Mouse (Mus musculus): ENCODE data around the gene Syne4. TPM values are rescaled to one million over a fixed set of nuclear protein-coding genes. Genes with fewer than 3 reads are reported as not detected.

Gene Syne4
- polyA plus RNA-seq, 1 experiment from 2014 or later = 14.8 TPM

DNA sequence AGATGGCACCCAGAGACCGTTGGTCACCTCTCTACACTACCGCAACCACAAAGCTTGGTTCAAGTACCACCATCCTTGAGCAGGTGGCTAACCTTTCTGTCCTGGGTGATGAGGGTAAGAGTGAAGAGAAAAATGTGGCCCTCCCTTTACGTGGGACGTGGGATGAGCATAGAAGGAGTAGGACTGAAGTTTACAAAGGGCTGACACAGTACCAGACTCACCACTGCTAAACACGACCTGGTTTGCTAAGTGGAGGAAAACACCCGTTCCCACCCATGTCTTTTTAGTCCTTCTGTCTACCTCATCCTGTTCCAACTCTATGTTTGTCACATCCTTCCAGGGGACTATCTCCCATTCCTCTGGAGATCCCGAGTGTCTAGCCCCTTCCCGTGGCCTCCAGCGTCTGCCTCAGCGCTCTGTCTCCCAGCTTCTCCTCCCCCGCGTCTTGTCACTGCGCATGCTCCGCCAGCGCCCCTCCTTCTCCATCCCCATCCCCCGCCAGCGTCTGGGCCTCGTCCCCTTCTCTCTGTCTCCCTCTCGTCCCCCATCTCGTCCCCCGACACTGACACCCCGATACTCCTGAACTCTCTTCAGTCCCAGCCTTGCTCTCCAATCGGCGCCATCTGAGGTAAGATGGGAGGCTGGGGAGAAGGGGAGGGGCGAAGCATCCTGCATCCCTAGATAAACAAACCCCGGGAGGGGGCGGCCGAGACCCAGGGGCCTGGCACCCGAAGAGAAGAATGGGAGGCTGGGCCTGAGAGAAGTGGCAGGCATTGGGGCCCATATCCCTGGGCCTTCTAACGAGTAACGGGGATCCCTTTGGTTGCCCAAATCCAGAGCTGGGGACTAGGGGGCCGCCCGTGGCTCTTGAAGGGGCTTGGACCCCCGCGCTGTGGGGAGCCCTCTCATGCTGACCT lies 23.1 kb upstream of the Syne4 start, which contains the start of gene Clip3:
TSS of gene Clip3 (plus strand) at position 514 of the 917 bp plus-strand sequence.
- 7% methylated on average over 33 of the region's 35 CpGs for WGBS

GRCm38 (mm10) chr7:30293795-30294194 lies 20.8 kb upstream of the Syne4 start:
- H3K4me2 ChIP-seq (ENCODE audit: low read length) = no peak overlapping the region
- H3K9ac ChIP-seq (ENCODE audit: low read depth, low read length) = no peak overlapping the region
- ATAC-seq = no peak
- no peaks in the 10 kb centered on the region for H3K27me3 ChIP-seq (replicated peaks; ENCODE audit: control insufficient read depth, insufficient read depth, low read length)
- no peak overlapping the region for H3K4me3 ChIP-seq (ENCODE audit: low read length)
- no peak overlapping the region for H3K27ac ChIP-seq (ENCODE audit: low read depth, low read length)
- no peaks in the 10 kb centered on the region for H3K9me3 ChIP-seq (ENCODE audit: control insufficient read depth, low read length)
- H3K36me3 ChIP-seq (ENCODE audit: control insufficient read depth, insufficient read depth, low read length) = peaks cover 31% of the 10 kb centered on the region
- WGBS = 71% methylated on average over 13 of the region's 13 CpGs
- peaks cover 29% of the 10 kb centered on the region for H3K4me1 ChIP-seq (ENCODE audit: control insufficient read depth, insufficient read depth, low read depth, low read length)

More for the DNA sequence above, 23.1 kb upstream of the Syne4 start, which contains the start of gene Clip3:
- peak within 1 kb of the TSS; percentile 86 for H3K27ac ChIP-seq (ENCODE audit: low read depth, low read length)
- peak within 1 kb of the TSS; percentile 59 for H3K4me3 ChIP-seq (ENCODE audit: low read length)
- peaks cover 29% of the 10 kb centered on the region for H3K4me1 ChIP-seq (ENCODE audit: control insufficient read depth, insufficient read depth, low read depth, low read length)
- peak; percentile 88 for ATAC-seq
- H3K9ac ChIP-seq (ENCODE audit: low read depth, low read length) = peak within 1 kb of the TSS; percentile 94
- no peaks in the 10 kb centered on the region for H3K9me3 ChIP-seq (ENCODE audit: control insufficient read depth, low read length)
- peaks cover 13% of the 10 kb centered on the region for H3K36me3 ChIP-seq (ENCODE audit: control insufficient read depth, insufficient read depth, low read length)
- H3K27me3 ChIP-seq (replicated peaks; ENCODE audit: control insufficient read depth, insufficient read depth, low read length) = no peaks in the 10 kb centered on the region
- H3K4me2 ChIP-seq (ENCODE audit: low read length) = peak within 1 kb of the TSS; percentile 91

- H3K9me3 ChIP-seq (ENCODE audit: control insufficient read depth, low read length) = no peaks in the 10 kb centered on the region
- H3K36me3 ChIP-seq (ENCODE audit: control insufficient read depth, insufficient read depth, low read length) = peaks cover 35% of the 10 kb centered on the region
- WGBS = 86% methylated on average over 5 of the region's 5 CpGs
- H3K4me1 ChIP-seq (ENCODE audit: control insufficient read depth, insufficient read depth, low read depth, low read length) = peaks cover 29% of the 10 kb centered on the region
- H3K27me3 ChIP-seq (replicated peaks; ENCODE audit: control insufficient read depth, insufficient read depth, low read length) = no peaks in the 10 kb centered on the region
- no peak overlapping the region for H3K4me2 ChIP-seq (ENCODE audit: low read length)
- ATAC-seq = no peak
- H3K4me3 ChIP-seq (ENCODE audit: low read length) = no peak overlapping the region
- no peak overlapping the region for H3K27ac ChIP-seq (ENCODE audit: low read depth, low read length)
- no peak overlapping the region for H3K9ac ChIP-seq (ENCODE audit: low read depth, low read length)
Observed at GRCm38 (mm10) chr7:30294296-30294695, 20.3 kb upstream of the Syne4 start.

- Histone ChIP-seq H3K27ac (ENCODE audit: low read depth, low read length) (no peak overlapping the region), H3K9ac (ENCODE audit: low read depth, low read length) (no peak overlapping the region), H3K27me3 (replicated peaks; ENCODE audit: control insufficient read depth, insufficient read depth, low read length) (no peaks in the 10 kb centered on the region), H3K9me3 (ENCODE audit: control insufficient read depth, low read length) (no peaks in the 10 kb centered on the region), H3K4me1 (ENCODE audit: control insufficient read depth, insufficient read depth, low read depth, low read length) (peaks cover 29% of the 10 kb centered on the region), H3K4me2 (ENCODE audit: low read length) (no peak overlapping the region), H3K36me3 (ENCODE audit: control insufficient read depth, insufficient read depth, low read length) (peaks cover 40% of the 10 kb centered on the region), H3K4me3 (ENCODE audit: low read length) (no peak overlapping the region)
- no peak for ATAC-seq
- 73% methylated on average over 10 of the region's 10 CpGs for WGBS
Observed at GRCm38 (mm10) chr7:30295103-30295502, 19.5 kb upstream of the Syne4 start.

DNA sequence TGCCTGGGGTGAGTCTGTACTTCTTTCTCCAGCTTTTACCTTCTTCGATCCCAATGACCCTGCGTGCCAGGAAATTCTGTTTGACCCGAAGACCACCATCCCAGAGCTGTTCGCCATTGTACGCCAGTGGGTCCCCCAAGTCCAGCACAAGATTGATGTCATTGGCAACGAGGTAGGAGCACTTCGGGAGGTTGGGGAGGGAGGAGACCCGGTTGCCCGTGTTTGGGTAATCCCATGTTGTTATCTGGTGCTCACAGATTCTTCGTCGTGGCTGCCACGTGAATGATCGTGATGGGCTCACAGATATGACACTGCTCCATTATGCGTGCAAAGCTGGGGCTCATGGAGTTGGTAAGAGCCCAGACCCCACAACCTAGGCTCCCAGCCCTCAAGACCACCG lies 17.8 kb upstream of the Syne4 start:
- ATAC-seq = no peak
- Histone ChIP-seq H3K9ac (ENCODE audit: low read depth, low read length) (no peak overlapping the region), H3K4me2 (ENCODE audit: low read length) (no peak overlapping the region), H3K36me3 (ENCODE audit: control insufficient read depth, insufficient read depth, low read length) (peaks cover 47% of the 10 kb centered on the region), H3K27ac (ENCODE audit: low read depth, low read length) (no peak overlapping the region), H3K4me3 (ENCODE audit: low read length) (no peak overlapping the region), H3K27me3 (replicated peaks; ENCODE audit: control insufficient read depth, insufficient read depth, low read length) (no peaks in the 10 kb centered on the region), H3K4me1 (ENCODE audit: control insufficient read depth, insufficient read depth, low read depth, low read length) (peaks cover 22% of the 10 kb centered on the region), H3K9me3 (ENCODE audit: control insufficient read depth, low read length) (no peaks in the 10 kb centered on the region)
- WGBS = 91% methylated on average over 15 of the region's 15 CpGs

DNA sequence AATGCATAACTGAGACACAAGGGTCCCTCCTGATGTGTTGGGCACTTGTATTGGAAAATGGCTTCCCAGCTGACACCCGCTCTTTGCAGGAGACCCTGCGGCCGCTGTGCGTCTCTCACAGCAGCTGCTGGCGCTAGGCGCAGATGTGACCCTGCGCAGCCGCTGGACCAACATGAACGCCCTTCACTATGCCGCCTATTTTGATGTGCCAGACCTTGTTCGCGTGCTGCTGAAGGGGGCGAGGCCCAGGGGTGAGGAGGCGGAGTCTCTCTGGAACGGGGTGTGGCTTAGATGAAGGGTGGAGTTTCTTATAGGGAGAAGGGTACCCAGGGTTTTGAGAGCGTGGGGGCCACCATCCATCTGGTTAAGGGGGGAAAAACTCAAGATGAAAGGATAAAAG lies 17.3 kb upstream of the Syne4 start:
- Histone ChIP-seq H3K9me3 (ENCODE audit: control insufficient read depth, low read length) (no peaks in the 10 kb centered on the region), H3K27me3 (replicated peaks; ENCODE audit: control insufficient read depth, insufficient read depth, low read length) (no peaks in the 10 kb centered on the region), H3K4me1 (ENCODE audit: control insufficient read depth, insufficient read depth, low read depth, low read length) (peaks cover 22% of the 10 kb centered on the region), H3K4me3 (ENCODE audit: low read length) (no peak overlapping the region), H3K4me2 (ENCODE audit: low read length) (no peak overlapping the region), H3K36me3 (ENCODE audit: control insufficient read depth, insufficient read depth, low read length) (peaks cover 52% of the 10 kb centered on the region), H3K27ac (ENCODE audit: low read depth, low read length) (no peak overlapping the region), H3K9ac (ENCODE audit: low read depth, low read length) (no peak overlapping the region)
- WGBS = 88% methylated on average over 16 of the region's 16 CpGs
- no peak for ATAC-seq

- Histone ChIP-seq H3K4me3 (ENCODE audit: low read length) (no peak overlapping the region), H3K27ac (ENCODE audit: low read depth, low read length) (no peak overlapping the region), H3K27me3 (replicated peaks; ENCODE audit: control insufficient read depth, insufficient read depth, low read length) (no peaks in the 10 kb centered on the region), H3K36me3 (ENCODE audit: control insufficient read depth, insufficient read depth, low read length) (peaks cover 65% of the 10 kb centered on the region), H3K9me3 (ENCODE audit: control insufficient read depth, low read length) (no peaks in the 10 kb centered on the region), H3K4me2 (ENCODE audit: low read length) (no peak overlapping the region), H3K9ac (ENCODE audit: low read depth, low read length) (no peak overlapping the region), H3K4me1 (ENCODE audit: control insufficient read depth, insufficient read depth, low read depth, low read length) (no peaks in the 10 kb centered on the region)
- WGBS = 56% methylated on average over 3 of the region's 3 CpGs
- ATAC-seq = no peak
Observed at GRCm38 (mm10) chr7:30300914-30301313, 13.7 kb upstream of the Syne4 start.

GRCm38 (mm10) chr7:30306083-30306779 lies 8.4 kb upstream of the Syne4 start:
- WGBS = 86% methylated on average over 8 of the region's 16 CpGs
- Histone ChIP-seq H3K9ac (ENCODE audit: low read depth, low read length) (no peak overlapping the region), H3K27me3 (replicated peaks; ENCODE audit: control insufficient read depth, insufficient read depth, low read length) (no peaks in the 10 kb centered on the region), H3K4me2 (ENCODE audit: low read length) (no peak overlapping the region), H3K4me1 (ENCODE audit: control insufficient read depth, insufficient read depth, low read depth, low read length) (peaks cover 19% of the 10 kb centered on the region), H3K27ac (ENCODE audit: low read depth, low read length) (no peak overlapping the region), H3K36me3 (ENCODE audit: control insufficient read depth, insufficient read depth, low read length) (peaks cover 33% of the 10 kb centered on the region), H3K4me3 (ENCODE audit: low read length) (no peak overlapping the region), H3K9me3 (ENCODE audit: control insufficient read depth, low read length) (no peaks in the 10 kb centered on the region)
- no peak for ATAC-seq

All from hindbrain, embryonic 16.5 days (tissue).